Mouse (Mus musculus) kidney, postnatal 4 days (tissue): ENCODE results near the gene Galntl6.
A peak's percentile ranks its signal among the peaks of the same experiment; 100 is the strongest.
"Not testable (repeated sequence)": the region's sequence is repeated elsewhere in the genome, so short reads cannot be mapped to it uniquely, and the experiment has no call there.

ENCODE experiments used
- DNase-seq, 2 experiments: peaks; one replicate each; pipeline ENCODE4 v3.0.0; 2021; ENCODE audit warnings: mixed read lengths in 2 of 2

Gene Galntl6

DNA sequence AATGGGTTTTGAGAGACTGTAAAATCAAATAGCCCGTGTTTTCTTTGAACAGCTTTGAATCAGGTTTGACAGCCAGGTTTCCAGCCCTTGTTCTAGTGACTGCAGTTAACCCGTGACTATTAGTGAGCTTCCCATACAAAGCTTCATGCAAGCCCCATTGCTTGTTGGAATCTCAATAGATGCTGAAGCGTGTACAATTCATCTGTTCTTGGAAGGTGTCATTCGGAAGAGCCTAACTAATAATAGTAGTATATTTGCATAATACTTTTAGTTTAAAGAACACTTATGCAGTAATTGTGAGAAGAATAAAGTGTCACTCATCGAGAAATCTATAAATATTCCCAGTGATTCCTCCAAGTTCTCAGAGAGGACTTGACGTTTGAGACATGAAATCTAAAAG lies 314.6 kb downstream of the Galntl6 start:
- no peak for DNase-seq

DNA sequence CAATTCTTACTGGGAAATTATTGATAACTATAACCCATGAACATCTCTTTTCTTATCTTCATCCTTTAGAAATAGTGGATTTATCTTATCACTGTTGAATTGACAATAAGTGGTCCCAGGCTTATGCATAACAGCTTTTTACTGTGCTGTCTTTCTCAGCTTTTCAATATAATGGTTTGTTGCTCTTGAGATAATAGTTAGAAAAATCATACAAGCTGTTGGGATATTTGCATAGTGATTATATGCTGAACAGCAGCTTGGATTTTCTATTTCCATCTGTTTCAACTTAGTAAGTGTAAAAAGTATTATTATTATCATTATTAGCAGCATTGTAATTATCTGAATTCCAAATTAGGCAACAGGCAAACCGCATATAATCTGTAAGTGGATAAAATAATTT lies 337.1 kb downstream of the Galntl6 start:
- DNase-seq, result no peak

DNA sequence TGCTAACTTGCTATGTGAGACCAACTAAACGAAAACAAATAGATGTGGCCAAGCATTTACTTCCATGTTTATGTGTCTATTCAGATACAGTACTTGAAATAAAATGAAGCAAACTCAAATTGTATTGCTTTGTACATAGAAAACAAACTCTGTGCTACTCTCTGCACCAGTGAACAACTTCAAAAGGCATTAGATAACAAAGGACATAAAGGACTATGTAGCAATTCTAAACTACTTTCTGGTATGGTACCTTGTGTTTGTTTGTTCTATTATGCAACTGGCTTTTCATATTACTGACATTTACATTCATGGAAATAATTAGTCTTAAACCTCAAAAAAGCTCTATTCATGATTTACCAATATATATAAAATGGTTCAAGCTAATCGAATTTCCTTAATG lies 344.4 kb downstream of the Galntl6 start:
- no peak for DNase-seq

DNA sequence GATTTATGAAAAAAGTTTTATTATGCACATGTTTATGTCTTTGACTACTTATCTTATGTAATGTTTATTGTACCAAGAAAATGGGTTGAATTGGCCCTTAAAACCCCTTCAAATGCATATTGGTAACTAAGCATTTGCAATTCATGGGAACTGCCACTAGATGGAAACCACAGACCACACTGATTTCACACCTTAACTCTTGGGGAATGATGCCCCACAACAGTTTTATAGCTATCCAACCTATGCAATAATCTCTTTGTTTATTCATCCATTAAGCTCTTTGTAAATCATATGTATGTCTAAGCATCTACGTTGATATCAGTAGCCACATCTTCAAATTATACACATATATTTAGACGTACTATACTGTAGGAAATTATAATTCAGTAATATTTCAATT lies 346.3 kb downstream of the Galntl6 start:
- DNase-seq, result peak in 1 of 2 experiments; percentile 1

DNA sequence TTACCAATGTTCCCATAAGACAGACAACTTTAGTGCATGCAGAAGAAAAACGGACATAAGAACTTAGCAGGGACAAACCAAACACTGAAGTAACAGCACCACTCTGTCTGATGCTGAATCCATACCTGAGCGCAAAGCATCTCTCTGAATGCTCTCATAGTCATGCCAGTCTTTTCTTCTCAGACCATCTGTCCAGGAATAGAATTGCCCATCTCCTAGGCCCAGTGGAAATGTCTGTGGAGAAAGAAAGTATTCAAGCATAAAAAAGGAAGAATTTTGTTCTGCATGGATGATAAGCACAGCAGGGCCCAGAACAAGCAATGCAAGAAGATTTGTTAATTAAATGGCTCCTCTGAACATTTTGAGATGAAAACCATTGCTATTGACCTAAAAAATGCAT lies 376.7 kb downstream of the Galntl6 start:
- no peak for DNase-seq

DNA sequence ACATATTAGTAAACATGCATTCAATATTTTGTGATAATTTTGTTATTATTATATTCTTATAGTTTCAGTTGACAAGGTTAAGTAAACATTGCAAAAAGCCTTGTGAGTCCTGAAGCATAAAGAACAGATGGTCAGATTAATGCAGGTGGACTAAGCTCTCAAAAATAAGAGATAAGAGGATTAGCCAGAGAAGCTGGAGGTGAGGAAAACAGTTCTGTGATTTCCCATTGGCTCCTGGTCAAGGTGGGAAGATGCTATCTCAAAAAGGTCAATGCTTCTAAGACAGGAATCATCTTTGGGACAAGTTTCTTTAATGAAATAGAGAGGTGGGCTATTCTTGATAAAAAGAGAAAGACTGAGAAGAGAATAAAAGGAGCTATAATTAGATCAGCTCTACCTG lies 377.8 kb downstream of the Galntl6 start:
- DNase-seq, result no peak

DNA sequence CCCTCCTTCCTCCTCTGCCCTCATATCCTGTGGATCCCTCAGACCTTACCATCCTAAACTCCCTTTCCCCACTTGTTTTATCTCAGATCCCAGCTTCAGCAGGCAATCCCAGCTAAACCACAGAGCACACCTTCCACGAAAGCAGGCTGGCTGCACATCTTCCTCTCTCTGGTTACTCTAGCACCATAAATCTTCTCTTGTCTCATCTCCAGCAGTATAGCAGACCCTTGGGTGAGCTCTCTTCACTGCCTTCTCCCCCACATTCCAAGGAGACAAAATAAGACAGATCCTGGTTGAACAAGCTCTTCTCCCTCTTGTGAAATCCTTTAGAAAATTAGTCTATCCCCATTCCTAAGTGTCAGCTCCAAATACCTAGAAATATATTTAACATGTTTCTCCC lies 389.0 kb downstream of the Galntl6 start:
- no peak for DNase-seq

DNA sequence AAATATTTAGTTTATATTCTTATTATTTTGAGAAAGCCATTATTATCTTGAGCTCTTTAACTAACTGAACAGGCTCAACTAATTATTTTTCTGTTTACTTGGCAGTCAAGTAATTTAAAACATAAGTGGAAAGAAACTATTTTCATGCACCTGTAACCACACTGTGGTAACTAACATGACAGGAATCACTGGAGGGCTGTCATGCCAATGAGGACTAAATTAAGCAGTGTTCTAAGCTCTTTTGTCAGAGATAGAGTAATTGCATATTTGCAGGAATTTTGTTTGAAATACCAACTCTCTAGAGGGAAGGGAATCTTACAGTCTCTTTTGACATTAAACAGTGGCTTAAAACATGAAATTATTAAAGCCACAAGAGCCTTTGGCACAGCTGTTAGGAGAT lies 390.5 kb downstream of the Galntl6 start:
- DNase-seq, result no peak

DNA sequence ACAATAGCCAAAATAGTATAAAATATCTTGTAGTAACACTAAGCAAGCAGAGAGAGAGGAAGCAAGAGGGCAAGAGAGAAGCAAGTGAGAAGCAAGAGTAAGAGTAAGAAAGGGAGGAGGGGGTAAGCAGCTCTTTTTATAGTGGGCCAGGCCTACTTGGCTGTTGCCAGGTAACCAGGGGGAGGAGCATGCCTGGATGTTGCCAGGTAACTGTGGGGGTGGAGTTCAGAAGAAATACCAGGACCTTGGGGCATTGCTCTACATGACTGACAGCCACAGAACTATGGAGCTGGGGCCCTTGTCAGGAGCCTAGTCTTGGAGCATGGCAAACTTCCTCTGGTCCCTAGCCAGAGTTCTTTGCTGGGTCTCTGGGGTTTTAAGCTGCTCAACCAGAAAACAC lies 401.9 kb downstream of the Galntl6 start:
- DNase-seq, result no peak

DNA sequence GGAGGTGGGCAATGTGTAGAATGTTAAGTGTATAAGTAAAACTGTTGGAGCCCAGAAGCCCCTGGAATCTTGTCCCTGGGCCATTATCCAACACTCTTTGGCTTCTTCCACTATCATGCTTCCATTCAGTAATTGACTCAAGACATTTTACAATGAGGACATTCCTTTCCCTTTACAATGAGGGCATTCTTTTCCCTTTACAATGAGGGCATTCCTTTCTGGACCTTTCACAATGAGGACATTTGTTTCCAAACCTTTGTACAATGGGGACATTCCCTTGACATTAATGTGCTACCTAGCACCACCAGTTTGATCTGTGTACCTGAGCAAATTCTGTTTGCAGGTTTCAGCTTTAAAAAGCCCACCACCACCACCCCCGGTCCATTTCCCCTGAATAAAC lies 403.4 kb downstream of the Galntl6 start:
- DNase-seq, result no peak

DNA sequence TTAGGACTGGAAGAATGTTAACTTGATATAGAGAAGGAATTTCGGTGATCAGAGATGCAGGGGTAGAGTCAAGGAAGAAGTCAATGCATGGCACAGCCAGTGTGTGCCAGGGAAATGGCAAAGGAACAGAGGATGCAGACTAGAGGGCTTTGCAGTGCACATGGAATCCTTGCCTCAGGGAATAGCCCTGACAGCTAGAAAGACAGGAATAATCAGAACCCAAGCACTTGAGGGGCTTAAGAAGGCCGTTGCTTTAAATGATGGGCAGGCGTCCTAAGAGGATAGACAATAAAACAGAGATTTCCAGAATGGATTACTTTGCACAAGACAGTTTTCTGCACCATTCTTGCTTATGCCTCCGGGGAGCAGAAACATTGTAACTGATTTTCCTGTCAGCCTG lies 425.3 kb downstream of the Galntl6 start:
- no peak for DNase-seq

DNA sequence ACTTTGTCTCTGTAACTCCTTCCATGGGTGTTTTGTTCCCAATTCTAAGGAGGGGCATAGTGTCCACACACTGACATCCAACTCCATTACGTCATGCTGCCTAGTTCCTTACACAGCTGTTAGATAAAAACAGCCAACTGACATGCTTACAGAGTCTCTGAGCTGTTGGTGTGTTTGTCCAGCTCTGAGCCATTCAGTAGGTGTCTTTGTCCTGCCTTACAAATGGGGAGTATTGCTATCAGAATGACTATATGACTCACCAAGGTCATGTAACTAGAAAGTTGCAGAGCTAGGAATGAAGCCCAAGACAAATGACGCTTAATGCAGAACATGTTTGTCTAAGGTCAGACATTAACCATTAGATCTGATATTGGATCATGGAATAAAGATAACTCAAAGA lies 449.1 kb downstream of the Galntl6 start:
- DNase-seq, result not testable (repeated sequence)

DNA sequence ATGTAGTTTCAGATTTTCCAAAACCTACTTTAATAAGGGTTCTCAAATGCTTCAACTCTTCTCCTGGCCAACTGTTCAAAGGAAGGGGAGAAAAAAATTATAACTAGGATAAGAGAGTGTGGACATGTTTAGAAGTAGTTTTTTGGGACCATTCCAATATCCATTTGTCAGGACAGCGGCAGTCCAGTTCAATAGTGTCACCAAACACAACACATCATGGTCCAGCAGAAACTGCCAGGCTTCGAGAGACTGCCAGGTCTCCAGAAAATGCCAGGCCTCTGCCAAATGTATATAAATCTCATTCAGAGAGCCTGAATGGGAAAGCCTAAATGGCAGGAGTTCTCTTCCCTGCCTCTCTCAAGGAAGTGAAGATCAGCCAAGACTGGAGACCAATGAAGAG lies 469.7 kb downstream of the Galntl6 start:
- DNase-seq, result no peak

DNA sequence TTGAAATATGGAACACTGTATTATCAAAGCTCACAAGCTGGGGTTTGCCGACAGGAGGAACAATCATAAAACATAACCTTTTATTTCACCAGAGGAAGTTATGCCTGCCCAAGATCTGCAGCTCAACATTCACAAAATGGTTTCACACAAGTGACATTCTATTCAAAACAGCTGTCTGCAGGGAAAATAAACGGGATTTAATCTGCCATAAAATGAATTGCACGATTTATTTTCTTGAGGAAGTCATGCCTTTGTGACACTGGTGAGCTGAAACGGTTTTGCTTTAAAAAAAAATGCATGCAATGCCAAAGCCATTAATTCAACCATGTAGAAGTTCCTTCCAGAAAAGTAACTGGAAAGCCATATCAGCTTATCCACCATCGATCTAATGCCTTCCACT lies 494.0 kb downstream of the Galntl6 start:
- DNase-seq, result no peak

DNA sequence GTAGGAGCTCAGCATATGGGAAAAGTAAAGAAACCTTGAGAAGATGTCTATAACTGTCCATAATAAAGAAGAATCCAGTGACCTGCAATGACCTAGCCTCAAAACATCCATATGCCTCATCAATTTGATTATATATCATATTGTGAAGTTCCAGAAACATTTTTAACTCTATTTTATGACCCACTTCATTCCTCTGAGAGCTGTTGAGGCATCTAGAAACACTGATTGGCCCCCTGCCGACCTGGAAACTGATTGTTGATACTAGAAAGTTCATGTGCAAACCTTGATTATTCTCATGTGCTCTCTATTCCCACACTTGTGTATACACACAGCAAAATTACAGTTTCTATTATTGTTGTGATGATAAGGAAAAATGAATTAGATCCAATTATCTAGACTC lies 494.9 kb downstream of the Galntl6 start:
- DNase-seq, result peak; percentile 3 to 13

DNA sequence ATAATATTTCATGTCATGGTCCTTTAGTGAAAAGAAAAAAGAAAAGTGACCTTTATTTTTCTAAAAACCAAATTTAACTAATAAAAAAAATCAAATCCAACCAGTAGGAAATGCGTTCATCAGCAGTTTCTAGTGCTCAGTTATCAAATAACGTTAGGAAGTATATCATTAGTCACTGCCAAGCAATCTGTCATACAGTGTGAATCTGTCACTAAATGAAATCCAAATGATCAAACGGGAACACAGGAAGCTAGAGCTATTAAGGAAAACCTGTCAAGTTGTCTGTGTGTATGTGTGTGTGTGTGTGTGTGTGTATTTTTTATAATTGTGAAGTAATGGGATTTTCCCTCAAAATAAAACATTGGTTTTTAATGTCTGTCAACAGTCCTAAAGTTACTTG lies 515.9 kb downstream of the Galntl6 start:
- no peak for DNase-seq

DNA sequence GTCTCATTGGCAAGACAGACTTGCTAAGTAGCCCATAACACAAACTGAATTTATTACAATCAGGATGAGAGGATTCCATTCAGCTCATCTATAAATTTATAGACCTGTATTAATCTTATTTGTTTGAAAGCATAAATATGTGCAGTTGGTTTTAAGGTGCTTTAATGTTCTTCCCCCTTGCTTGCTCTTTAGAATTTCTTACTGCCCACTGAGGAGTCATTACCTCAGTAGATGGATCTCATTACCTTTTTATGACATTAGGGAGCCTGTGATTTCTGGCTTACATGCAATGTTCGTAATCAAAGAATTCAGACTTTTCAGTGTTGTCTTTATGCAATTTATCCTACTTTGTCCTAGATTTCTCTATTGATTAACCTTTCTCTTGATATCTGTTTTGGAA lies 516.6 kb downstream of the Galntl6 start:
- DNase-seq, result no peak

DNA sequence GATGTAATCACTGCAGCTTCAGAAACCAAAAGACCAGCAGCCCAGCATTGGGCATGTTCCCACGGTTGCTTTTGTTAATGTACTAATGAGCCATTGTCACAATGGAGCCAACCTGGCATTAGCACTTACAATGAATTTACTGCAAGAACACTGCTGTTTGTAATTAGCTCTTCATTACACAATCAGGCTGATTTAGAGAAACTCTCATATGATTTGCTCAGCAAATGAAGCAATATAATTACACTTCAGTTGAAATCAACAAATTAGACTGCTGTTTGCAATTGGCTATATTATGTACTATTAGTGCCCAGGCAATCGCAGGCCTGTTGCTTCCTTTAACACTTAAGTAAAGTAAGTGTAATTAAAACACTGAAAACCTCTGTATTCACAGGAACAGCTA lies 540.1 kb downstream of the Galntl6 start:
- DNase-seq, result no peak

DNA sequence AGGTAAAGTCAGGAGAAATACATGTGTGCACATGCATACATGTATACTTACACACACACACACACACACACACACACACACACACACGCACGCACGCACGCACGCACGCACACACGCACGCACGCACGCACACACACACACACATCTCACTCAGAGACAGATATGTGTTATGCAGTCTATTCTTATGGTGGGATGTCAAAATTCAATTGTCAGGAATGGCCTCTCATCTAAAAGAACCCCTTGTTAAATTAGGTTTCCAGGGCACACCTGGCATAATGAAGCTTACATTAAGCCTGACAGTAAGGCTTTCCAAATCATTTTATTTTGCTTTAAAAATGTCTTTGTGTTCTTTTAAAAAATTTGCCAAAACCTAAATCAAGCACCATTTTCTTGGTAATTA lies 540.5 kb downstream of the Galntl6 start:
- DNase-seq, result no peak

DNA sequence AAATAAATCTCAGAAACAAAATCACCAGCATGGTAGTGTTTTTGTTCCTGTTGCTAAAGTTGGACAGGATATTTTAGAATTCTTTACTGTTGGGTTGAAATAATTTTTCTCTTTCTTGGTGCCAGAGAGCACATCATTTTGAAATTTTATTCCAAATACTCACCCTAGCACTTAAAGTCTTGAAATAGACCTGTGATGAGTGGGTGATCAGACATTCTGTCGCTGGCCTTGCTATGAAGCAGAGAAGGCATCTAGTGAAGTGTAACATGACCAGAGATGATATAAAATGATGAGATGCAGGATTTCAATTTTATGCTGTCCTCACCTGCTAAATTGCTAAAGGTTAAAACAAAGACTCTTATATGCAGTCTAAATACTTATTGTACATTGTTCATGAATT lies 581.3 kb downstream of the Galntl6 start:
- DNase-seq, result no peak

DNA sequence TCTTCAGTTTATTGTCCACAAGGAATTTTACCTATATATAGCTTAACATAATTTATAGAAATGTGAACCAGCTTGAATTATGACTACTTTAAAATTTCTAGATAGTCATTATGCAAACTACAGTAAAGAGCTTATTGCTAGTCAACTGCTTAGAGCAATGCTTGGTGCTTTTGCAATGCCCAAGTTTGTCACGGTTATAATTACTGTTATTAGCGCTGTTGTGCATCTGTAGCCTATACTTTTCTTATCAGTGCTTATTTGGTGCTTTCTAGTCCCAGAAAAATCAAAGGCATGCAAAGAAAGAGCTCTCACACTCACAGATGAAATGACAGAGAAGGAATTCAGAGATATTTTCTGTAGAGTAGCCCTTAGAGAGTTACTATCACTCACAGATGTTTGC lies 599.0 kb downstream of the Galntl6 start:
- DNase-seq, result no peak

DNA sequence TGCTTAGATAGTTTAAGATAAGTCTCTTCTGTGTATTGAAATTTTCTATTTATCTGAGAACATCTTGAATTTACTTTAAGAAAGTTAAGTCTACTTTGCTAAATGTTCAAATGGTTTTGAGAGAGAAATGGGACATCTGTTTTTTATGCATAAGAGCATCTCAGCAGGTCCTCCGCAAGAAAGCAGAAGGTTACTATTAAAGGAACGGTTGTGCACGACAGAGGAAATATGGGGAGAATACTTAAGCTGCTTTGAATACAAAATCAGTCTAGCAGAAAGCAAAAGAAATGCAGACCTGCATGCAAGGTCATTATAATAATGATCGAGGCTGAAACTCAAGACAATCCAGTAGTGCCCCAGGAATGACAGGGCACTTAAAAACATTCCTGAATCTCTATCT lies 621.0 kb downstream of the Galntl6 start:
- no peak for DNase-seq

DNA sequence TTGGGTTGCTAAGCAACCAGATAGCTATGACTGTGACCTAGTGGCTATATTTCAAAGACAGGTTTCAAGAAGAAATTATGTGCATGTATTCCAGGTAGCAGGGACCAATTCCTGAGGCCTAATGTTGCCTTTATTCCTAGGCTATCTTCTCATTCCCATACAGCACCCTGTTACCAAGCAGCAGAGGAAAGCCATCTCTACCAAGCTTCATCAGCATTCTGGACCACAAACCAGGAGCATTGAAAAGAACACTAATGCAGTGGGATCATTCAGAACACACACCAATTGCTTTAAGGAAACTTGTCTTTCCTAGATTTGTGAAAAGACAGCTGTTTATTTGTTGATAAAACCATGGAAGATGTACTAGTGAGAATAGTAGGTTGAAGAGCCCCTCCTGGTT lies 622.4 kb downstream of the Galntl6 start:
- DNase-seq, result no peak

DNA sequence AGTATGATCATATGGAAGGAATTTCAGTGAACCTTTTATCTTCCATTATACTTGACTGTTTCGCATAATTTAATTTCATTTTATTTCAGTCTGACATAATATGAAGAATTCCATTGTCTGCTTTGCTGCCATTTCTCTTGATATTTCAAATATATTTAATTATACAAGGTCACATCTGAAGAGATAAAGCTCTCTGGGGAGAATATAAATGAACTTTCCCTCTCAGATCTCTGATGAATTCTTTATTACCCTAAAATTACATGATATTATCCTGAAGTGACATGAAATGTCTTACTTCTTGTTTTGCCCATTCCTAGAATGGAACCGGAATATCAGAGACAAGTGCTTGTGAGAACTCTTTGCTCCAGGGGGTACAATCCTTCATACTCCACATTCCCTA lies 647.0 kb downstream of the Galntl6 start:
- DNase-seq, result no peak

DNA sequence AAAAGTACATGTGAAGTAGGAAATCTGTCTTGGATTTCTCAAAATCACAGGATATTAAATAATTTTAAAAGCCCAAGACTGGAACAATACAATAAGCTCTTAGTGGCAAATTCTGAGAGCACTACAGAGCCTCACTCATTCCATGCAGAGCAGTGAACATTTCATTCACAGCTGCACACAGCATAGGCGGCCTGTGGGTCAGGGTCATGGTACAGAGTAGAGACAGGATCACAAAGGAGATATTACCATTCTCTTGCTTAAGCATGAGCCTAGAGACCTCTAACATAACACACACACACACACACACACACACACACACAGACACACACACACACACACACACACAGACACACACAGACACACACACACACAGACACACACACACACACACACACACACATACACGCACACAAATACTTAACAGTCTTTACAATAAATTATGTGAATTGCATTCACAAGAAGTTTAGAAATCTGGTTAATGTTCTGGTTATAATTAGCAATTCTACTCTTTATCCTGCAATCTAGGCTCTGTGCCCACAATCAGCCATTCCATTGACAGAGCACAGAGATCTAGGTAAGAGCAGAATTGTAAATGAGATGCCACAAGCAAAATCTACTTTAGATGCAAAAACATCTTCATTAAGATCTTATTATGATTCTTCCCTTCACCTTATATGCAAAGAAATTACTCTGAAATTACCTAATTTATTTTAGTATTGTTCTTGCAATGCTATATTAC lies 653.7 kb downstream of the Galntl6 start:
- no peak for DNase-seq

DNA sequence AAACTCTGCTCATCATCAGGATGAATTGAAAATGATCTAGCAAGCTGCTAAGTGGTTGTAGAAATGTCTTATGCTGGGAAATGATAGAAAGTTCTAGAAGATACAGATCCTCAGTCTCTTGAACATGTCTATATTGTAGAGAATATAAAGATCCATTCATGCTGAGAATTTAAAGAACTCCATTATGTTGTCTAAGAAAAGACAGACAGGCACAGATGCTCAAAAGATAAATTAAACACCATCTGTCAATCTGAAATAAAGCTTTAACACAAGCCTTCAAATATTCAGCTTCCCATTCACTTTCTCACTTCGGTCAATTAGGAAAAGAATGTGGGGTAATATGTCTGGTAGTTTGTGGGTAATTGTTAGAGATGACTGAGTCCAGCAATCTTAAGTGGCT lies 658.8 kb downstream of the Galntl6 start:
- no peak for DNase-seq
